Mouse (Mus musculus) heart, adult 8-10 months (tissue): ENCODE results near the gene Fbxo39. TPM values are rescaled to one million over a fixed set of nuclear protein-coding genes. Genes with fewer than 3 reads are reported as not detected.

ENCODE experiments used
- DNase-seq: peaks from one replicate; pipeline ENCODE4 v3.0.0; 2022; ENCODE audit warnings: low spot score
- total RNA-seq, 4 experiments: library from RNA; stranded (reverse); gene quantifications; 2 replicates each; pipeline ENCODE4 v1.2.4; 2022

Gene Fbxo39
- total RNA-seq: not detected

DNA sequence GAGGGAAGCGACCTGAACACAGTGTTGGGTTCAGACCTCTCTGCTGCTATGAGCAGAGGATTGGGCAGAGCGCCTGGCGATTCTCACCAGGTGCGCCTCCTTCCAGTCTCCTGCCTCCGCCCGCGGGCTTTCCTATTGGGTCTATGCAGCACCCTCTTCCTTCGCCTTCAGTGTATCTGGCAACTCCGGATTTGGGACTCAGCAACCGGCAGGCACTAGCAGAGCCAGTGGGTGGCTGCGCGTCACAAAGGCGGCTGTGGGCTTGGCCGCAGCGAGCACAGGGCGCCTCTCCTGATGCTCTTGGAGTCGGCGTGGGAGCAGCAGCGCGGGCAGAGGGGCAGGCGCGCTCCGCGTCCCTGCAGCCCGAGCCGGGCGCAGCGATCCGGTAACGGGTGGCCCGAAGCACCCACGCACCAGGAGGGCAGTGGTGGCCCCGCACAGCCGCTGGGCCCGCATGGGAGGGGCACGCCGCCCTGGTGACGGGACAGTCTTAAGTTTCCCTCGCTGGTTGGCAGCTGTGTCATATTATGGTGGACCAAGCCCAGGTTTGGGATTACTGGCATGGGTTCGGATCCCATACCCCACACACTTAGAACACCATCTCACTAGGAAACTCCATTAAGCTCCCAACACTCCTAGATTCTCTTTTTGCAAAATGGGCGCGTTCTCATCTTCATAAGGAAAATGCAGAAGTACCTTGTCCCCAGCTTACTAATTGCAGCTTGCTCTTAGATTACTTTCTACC is at the start of gene Fbxo39:
Gene Fbxo39, plus strand, starts transcription at position 294 of the 745 bp plus-strand sequence.
- DNase-seq: no peak

DNA sequence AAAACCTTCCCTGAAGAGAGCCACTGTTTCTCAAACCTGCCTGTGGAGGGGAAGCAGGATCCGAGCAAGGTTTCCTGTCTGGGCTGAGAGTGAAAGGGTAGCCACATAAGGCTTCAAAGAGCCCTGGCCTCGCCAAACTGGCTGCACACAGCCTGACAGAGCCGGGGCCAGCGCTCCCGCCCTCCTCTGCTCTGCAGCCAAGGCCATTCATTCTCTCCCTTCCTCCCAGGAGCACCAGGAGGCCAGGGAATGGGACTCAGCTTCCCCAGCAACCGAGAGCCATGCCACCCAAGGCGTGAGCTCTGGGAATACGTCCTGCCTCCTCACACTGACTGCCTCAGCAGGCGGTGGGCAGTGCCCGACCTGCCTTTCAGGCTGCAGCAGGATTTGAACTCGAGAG is 48.8 kb upstream of the Fbxo39 start:
- DNase-seq: no peak

DNA sequence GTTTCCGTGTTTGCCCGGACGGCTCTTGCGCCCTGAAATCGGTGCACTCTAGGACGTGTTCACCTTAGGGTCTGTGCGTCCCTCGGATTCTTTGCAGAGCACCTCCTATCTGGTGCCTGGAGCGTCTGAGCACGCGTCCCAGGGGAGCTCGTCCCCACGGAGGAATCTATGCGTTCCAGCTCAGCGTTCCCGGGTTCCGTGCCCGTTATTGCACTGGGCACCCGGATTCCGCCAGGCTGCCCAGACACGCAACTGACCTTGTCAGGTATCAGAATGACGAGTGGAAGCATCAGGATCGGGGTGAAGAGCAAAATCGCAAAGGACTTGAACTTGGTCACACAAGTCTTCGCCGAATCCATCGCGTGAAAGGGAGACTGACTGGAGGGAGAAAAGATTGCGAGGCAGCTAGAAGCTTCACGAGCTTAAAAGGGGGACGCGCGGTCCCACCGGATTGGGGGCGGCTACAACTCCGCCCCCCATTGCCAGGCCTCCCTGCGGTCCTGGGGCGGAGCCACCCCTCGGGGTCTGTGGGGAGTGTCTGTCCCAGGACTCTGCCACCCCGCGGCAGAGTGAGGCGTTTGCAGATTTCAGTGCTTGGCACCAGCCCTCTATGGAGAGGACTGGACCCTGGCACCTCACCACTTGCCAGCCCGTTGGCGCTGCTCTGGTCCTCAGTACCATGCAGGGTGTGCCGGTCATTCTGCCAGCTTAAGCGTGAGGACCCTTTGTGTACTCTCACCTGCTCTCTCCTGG is 47.9 kb upstream of the Fbxo39 start:
- peak; percentile 7 for DNase-seq

DNA sequence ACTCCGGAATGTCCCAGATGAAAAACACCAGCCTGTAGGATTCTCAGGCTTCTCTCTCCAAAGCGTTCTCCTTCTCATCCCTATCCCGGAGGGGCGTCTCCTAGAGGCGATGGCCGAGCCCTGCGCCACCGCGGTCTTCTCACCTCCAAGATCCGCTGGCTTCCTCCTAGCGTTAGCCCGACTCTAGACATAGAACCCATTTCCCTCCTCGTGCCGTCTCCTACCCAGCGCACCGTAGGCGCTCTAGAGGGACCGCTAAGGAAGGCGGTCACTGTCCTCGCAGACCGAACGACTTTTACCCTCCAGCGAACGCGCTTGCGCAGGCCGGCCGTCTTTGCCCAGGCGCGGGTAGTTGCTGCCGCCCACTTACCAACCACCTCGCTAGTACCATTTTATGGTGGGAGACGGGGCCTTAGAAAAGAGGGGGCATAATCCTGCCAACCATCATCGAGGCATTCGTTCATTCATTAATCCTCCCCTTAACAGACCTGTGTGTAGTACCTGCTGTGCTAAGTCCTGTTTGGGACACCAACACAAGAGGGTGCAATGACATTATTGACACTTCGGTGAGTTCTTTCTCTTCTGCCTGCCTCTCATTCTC is 47.2 kb upstream of the Fbxo39 start, which contains the start of gene Slc13a5:
Gene Slc13a5, minus strand, starts transcription at position 263 of the 601 bp plus-strand sequence.
- no peak for DNase-seq

DNA sequence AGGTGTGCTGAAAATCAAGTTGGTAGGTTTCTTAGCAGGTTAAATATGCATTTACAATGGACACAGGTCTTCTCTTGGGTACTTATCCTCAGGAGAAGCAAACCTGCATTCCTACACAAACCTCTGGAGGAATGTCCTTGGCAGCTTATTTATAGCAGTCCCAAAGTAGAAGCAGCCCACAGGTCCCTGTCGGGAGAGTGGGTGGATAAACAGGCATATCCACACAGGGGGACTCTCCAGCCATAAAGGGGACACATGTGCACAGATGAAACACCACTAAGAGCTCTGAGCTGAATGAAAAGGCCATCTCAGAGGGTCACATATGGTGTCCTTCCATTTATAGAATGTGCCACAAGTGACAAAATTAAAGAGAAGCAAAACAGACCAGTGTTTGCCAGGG is 42.5 kb upstream of the Fbxo39 start:
- no peak for DNase-seq

DNA sequence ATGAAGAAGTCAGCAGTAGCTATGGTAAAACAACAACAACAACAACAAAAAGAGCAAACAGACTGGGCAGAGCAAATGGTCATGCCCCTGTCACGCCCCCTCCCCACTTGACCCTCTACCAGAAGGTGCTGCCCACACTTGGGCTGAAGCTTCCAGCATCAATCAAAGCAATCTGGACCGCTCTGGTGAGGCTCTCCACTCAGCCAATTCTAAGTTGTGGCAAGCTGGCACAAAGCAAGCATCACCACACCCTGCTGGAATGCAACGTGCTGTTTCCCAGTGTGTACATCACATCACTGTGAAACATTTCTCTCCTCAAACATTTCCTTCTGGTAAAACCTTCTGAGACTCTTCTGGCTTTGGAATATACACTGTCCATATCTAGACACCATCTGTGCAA is 40.9 kb upstream of the Fbxo39 start:
- DNase-seq: no peak

DNA sequence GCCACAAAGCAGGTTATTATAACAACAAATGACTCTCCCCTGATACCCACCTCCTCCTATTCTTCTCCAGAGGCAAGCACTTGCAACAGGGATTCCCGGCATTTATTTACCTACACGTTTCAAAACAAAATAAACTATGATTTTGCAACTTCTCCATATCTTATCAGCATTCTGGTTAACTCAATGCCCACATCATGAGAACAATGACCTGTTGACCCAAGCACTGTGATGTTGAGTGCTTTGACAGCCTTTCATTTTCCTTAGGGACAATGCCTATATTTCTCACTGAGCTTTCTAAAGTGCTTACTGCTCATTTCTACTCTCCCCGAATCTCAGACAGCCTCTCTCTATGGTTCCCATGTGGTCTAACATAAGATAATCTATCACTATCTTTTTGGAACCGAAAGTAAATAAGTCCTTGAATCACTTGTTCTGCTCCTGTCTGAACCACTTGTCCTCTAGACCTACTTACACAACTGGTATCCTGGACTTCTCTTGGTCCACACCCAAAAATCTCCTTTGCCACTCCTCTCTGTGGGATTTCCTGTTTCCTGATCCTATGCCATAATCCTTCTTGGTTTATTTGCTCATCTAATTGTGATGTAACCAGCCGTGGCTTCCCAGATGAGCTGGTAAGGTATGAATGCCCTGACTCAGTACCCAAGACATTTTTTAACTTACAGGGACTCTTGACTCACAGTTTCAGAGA is 32.9 kb upstream of the Fbxo39 start:
- DNase-seq: no peak

DNA sequence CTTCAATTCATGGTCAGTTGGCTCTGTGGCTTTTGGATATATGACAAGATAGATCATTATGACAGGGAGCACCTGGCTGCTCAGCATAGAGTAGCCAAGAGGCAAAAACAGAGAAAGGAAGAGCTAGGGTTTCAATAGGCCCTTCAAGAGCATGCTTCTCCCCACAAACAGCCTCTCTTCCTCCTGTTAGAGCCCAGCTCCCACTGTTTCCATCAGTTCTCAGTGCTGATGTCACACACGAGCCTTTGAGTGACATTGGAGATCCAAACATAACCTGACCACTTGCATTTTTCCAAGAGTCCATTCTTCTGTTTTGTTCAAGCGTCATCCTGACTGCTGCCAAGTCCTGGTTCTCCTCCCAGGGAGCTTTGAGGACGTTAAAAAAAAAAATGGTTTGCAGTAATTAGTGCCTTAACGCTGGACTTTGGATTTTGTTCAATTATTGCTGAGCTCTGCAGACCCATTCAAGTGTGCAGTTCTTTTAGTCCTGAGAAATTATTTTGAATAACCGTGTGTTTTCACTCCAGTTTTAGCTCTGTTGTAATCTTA is 32.3 kb upstream of the Fbxo39 start:
- DNase-seq: no peak

DNA sequence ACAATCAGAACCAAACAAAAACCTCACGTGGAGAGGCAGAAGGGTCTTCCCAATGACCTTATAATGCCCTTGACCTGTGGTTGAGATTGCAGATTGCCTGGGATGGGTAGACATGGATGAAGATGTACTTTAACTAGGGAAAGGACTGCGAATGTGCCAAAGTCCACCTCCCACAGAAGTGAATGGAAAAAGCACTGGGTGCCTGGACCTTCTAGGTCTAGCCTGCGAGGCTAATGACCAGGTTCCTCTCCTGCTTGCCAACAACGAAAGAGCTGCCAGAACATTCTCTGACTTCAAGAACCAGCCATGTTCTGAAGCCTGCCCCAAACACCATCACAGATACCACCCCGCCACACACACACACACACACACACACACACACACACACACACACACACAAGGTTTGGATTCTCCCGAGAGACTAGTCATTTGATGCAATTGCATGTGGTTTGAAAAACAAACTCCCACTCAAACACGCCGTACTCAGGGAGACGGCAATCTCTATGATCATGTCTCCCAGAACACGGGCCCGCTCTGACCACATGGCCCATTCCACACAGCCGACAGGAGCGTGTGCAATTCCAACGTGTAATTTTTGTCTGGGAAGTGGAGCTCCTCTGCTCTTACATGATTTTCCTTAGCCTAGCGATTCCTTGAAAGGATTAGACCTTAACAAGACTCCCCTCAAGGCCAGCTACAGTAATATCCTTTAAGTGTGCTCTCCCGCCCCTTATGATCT is 30.6 kb upstream of the Fbxo39 start:
- no peak for DNase-seq

DNA sequence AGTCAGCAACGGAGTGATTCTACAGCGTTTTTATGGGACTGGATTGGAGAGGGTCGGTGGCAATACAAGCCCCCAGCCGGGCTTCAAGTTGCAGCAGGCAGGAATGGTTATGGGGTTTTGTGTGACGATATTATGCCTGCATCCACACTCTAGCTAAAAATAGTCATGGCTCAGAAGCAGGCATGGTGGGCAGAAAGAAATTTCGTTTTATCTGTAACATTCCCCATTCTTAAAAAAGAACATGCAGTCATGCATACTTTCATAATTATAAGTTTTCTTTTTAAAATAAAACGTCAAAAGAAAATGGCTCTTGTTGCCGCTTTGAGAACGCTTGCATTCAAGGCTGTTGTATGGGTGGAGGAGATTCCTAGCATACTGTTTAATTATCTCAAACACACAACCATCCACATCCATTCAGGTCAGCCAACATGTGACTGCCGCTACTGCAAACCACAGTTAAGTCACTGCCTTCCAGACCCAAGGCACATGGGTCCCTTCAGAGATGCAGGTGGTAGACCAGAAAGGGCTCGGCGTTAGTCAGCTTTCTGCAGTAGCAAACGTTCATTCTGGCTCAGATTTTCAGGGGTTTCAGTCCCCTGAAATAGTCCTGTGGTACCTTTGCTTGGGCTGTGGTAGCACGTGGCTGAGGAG is 29.6 kb upstream of the Fbxo39 start:
- DNase-seq: no peak

DNA sequence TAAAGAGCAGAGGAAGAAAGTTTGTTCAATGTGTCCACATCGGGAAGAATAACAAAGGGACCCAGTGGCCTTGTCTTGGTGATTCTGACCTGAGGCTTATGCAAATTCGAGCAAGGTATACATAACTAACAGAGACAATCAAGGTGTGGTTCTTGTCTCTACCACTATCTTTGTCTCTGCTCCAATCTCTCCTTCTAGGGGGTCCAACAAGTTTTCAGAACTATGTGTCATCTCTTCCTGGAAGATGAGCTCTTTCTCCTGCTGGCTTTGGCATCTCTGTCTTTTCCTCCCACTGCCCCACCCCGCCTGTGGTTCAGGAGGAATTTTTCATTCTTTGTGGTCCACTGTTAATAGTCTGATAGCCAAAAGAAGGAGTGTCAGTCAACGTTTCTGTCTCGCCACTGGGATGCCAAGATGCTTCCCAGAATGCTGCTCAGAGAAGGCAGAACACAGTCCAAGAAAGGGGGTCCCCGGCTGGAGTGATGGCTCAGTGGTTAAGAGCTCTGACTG is 28.2 kb upstream of the Fbxo39 start:
- no peak for DNase-seq

DNA sequence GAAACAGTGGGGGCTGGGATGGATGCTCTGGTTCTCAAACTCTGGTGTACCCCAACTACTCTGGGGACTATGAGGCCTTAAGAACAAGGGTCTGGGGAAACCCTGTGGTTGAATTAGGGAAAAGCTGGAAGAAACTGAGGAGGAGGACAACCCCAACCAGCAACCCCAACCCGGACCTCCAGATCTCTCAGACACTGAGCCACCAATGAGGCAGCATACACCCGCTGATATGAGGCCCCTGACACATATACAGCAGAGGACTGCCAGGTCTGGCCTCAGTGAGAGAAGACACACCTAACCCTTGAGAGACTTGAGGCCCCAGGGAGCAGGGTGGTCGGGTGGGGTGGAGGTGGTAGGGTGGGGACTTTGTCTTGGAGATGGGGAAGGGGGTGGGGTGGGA is 27.6 kb upstream of the Fbxo39 start:
- DNase-seq: no peak

DNA sequence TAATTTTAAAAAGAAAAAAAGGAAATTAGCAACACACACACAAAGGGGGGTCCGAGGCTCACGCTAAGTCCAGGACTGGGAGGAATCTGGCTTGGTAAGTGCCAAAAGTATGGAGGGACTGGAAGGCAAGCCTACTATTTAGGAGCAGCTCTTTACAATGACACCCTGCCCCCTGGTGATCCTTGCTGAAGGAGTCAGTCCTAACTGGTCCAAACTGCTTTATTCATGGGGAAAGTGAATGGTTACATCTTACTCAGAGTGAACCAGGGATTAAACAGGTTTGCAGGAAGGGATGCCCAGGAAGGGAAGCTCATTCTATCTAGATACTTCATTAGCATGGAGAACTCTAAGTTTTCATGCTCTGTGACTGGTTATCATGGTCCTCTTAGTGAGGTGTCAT is 27.1 kb upstream of the Fbxo39 start:
- no peak for DNase-seq

DNA sequence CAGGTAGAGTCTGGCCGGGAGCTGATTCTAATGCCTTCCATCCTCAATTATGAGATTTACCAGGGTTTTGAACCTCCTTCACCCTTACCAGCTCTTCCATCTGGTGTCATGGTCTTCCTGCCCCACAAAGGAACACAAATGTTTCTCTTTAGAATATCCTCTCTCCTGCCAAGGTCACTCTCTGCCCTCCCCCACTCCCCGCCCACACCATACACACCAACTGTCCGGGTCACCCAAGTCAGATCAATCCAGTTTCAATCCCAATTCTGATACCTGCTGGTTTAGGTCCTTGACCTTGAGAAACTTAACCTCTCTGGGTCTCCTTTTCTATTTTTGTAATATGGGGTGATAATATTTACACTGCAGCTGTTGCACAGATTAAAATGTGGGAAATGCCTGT is 26.7 kb upstream of the Fbxo39 start:
- no peak for DNase-seq

DNA sequence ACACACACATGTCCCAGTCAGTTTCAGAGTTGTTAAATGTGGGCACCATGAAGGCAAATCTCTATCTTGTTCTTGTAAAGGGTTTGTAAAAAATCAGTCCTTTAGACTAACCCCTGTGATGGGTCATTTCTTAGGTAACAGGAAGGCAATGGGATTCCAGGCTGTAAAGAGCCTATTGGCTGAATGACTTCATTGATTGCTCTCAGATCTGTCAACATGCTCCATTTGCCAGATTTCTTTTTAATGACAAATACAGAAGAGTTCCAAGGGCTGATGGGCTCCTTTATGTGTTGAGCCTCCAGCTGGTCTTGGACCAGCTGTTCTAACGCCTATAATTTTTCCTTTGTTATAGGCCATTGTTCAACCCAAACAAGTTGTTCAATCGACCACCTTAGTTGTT is 21.1 kb upstream of the Fbxo39 start:
- no peak for DNase-seq

DNA sequence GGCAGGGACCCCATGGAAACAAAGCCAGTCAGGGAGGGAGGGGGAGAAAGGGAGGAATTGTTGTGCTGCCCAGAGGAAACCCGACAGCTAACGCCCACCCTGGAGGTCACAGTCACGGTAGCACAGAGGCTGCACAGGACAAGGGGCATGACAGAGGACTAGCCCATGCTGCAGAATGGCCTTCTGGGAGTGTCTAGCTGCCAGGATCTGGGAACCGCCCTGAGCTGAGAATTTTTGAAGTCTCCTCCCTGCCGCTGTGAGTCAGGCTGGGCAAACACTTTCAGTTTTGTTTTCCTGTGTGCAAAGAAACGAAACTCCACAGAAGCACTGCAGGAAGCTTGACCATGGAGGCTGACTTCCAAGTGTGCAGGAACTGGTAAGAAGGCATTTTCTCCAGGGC is 12.9 kb upstream of the Fbxo39 start, which contains the start of gene Xaf1:
Gene Xaf1, plus strand, starts transcription at position 296 of the 400 bp plus-strand sequence.
- peak; percentile 88 for DNase-seq

DNA sequence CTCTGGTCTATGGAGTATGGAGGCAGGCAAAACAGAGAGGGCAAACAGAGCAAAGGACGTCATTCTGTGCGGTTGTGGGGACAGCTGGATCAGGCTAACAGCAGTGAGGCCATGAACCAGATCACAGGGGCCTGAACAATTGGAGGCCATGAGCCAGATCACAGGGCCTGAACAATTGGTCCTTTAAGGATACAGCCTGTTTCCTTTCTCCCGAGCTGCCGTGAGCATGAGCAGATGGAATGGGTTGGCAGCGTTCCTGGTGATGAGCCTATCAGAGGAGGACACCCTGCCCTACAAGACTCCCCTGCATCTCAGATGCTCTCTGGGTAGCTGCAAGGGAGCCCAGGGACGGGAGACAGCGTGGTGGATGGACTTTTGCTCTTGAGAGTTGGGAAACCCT is 12.0 kb upstream of the Fbxo39 start:
- peak; percentile 51 for DNase-seq

DNA sequence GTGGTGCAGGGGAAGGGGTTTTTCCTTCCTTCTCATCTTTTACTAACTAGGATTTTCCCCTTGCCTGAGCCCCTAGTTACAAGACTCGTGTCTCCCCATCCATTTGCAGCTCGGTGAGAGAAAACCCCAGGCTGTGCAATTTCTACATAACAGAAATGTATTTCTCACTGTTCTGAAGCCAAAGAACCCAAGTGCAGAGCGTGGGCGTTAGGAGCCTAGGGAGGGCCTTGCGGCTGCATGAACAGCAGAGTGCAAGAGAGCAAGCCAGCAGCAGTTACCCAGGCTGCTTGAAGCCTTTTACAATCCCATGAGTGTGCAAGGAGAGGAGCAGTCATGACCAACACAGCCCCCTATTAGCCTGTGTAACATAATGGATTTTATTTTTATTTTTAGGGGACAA is 6.8 kb upstream of the Fbxo39 start:
- DNase-seq: no peak

DNA sequence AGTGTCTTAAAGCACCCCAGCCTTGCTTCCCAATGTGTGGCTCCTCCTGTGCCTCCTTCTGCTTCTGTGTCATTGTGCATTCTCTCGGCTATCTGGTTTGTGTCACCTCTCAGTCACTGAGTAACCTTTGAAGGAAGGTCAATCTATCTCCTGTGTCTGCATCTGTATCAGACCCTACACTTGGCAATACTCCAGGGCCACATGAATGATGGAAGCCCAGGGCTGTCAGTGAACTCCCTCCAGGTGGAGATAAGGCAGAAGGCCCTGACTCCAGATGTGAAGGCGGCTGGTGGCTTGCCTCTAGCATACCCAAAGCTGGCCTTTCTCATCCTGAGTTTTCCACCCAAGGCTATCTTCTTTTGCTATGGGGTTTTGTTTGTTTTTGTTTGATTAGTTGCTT is 5.3 kb upstream of the Fbxo39 start:
- no peak for DNase-seq

DNA sequence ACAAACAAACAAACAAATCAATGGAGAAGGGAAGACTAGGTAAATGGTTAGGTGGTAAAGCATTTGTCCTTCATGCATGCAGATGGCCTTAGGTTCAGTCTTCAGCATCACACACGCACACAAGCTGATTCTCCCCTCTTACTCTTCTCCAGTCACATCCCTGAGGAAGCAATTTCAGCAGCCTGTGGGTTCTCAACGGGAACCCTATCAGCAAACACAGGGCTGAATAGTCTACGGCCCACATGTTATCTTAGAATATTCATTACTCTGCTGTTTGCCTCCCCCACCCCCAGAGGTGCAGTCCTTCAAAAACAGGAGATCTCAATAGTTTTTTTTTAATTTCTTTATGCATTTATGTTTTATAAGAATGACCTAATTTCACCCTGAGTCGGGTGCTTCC is 3.8 kb upstream of the Fbxo39 start:
- no peak for DNase-seq
